Mouse (Mus musculus) monocyte, adult 5-6 weeks (primary cell): ENCODE data around the gene Fbxw4. TPM values are rescaled to one million over a fixed set of nuclear protein-coding genes. Genes with fewer than 3 reads are reported as not detected.
"Not testable (repeated sequence)": the region's sequence is repeated elsewhere in the genome, so short reads cannot be mapped to it uniquely, and the experiment has no call there.

ENCODE experiments used
- ATAC-seq: fragments of 153-309, 156-312 bp; replicated peaks from 2 replicates; pipeline ENCODE4 v1.8.0; 2017; ENCODE audit warnings: mild to moderate bottlenecking; ENCODE audit not compliant: low TSS enrichment, insufficient number of reproducible peaks, severe bottlenecking, poor library complexity, low FRiP score
- total RNA-seq: library from RNA; stranded (forward); fragments of 200-1000, 200-491, 200-594 nt; gene quantifications from 3 replicates; pipeline ENCODE4 v1.2.3, GENCODE M21; 2017

Gene Fbxw4
- total RNA-seq, 1 experiment from 2014 or later, result 15.2 TPM

DNA sequence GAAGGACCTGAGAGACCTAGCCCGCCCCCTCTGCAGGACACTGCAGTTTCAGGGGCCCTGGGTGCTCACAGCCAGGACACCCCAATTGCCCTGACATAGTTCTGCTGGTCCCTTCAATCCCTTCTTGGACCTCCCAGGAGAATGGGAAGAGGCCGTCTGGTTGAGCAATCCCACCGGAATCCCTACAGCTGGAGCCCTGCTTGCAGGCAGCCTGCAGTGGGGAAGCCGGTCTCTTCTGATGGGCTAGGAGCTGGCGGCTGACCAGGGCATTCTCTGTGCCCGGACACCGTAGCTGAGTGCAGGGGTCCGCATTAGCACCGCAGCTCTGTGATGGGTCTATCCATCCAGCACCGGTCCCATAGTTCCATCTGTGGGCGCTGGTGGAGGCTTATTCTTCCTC is 106.0 kb downstream of the Fbxw4 start:
- ATAC-seq, result no peak

DNA sequence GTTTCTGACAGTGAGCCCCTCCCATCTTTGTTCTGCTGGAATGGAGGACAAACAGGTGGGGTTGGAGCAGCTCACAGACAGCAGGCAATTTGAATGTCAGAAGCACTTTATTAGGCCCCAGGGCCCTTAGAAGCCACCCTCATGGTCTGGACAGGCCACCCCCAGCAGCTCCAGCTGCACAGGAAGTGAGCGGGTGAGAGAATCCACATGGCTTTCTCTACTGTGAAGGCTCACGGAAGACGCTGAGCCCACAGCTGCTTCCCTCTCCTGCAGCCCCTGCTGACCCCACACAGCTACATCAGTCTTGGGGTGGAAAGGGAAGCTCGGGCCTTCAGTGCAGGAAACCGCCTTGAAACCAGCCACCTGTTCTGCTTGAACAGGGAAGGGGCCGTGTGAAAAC is 107.9 kb downstream of the Fbxw4 start:
- ATAC-seq, result no peak

DNA sequence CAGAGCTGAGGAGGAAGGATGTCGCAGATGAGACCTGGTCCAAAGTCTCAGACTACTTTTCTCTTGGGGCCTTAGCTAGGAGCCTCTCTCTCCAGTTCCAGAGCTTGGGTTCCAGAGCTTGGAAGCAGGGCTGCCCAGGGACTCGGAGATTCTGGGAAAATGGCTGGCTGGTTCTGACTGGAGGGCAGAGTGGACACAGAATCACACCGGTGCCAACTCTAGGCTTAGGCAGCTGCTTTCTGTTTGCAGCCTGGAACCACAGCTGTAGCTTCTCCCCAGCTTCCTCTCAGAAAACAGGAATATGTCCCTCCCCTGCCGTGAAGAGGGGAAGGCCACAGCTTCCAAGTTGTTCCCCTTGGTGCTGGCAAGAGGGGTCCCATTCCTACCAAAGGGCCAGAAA is 110.2 kb downstream of the Fbxw4 start:
- no peak for ATAC-seq

DNA sequence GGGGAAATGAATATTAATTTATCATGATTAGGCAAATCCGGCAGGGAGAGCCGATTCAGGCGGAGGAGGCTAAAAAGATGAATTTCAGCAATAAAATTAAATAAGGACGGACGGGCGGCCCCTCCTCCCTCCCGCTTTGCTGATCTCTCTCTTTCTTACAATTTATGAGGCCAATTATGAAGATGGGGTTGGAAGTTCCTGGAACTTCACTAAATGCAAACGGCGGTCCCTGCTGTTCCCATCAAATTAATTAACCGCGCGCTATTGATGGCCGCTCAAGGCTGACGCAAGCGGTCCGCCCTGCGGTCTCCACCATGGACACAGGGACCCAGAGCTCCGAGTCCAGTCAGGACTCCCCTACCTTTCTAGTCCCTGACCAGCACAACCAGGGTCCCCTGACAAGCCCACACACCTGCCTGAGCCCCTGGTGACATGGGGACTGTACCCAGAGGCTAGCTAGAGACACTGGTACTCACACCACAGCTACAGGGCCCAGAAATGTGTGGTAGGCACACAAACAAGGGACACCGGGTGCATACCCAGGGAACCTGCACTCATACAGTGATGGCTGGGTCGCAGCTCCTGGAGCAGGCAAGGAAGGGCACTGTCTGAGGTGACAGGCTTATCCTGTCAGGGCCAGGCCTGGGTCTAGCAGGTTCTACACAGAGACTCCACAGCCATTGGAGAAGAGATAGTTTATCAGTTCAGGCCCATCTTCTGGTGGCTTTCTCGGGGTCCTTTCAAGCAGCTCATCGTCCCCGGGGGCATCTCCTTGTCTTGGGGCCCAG is 110.8 kb downstream of the Fbxw4 start:
- ATAC-seq, result no peak

DNA sequence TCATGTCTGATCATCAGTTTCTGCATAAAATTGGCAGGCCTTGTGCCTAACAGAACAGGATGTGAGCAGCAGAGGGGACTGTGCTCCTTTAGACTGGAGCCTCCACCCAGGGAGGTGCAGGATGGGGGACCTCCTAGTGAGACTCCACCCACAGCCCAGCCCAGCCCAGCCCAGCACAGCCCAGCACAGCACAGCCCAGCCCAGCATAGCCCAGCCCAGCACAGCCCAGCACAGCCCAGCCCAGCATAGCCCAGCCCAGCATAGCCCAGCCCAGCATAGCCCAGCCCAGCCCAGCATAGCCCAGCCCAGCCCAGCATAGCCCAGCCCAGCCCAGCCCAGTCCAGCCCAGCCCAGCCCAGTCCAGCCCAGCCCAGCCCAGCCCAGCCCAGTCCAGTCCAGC is 111.9 kb downstream of the Fbxw4 start:
- ATAC-seq, result not testable (repeated sequence)

DNA sequence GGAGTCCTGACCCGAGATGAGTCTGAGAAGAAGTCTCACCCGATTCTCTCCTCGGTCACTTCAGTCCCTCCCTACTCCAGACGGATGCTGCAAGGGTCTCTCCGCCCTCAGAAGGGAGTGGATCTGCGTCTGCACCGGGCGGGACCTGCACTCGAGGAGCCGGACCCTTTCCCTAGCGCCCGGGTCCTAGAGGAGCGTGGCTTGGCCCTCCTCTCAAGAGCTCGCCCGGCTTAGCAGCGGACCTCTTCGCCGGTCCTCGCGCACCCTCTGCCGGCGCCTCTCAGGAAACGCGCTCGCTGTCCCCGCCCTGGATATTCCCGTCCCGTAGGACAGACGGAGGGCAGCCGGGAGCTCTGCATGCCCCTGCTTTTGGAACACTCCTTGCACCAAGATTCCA is 115.2 kb downstream of the Fbxw4 start:
- ATAC-seq, result peak; percentile 56

DNA sequence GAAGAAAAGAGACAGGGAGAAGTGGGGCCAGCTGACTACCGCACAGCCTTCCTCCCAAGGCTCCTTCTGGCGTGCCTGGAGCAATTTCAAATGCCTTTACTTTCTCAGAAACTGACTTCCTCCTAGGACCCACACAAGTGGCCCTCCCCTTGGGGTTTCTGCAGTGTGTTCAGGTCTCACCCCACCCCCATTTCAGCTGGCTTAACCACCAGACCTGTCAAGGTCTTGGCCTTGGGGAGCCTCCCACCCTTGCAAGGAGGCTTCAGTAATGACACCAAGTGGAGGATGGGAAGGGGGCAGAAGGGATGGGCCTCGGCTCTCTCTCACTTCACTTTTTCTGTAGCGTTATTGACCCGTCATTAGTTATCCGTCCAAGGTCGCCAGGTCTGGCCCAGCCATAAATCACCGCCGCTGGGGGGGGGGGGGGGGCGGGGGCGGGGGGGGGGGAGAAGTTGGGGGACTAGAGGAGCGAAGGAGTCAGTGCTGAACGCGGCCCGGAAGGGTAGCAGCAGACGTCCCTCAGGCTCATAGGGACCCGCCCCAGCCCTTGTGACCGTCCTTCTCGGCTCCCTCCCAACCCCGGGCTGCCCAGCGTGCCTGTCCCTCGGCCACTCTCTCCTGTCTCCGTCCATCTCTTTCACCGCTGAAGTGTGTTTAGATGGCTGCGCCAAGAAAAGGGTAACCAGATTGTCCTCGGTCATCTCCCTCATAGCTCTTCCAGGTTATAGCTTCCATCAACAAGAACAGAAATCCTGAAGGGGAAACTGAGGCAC is 115.8 kb downstream of the Fbxw4 start:
- peak; percentile 77 for ATAC-seq

DNA sequence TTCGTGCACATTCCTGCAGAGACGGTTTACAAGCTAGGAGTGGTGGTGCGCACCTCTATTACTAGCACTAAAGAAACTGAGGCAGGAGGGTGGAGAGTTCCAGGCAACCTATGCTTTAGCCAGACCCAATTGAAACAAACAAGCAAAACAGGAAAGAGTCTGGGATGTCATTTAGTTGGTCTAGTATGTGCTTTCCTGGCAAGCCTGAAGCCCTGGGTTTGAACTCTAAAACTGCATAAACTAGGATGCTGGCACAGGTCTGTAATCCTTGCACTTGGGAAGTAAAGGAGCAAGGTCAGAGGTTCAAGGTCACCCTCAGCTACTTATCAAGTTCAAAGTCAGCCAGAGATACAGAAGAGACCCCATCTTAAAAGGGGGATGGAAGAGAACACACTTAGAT is 118.1 kb downstream of the Fbxw4 start:
- ATAC-seq, result no peak

DNA sequence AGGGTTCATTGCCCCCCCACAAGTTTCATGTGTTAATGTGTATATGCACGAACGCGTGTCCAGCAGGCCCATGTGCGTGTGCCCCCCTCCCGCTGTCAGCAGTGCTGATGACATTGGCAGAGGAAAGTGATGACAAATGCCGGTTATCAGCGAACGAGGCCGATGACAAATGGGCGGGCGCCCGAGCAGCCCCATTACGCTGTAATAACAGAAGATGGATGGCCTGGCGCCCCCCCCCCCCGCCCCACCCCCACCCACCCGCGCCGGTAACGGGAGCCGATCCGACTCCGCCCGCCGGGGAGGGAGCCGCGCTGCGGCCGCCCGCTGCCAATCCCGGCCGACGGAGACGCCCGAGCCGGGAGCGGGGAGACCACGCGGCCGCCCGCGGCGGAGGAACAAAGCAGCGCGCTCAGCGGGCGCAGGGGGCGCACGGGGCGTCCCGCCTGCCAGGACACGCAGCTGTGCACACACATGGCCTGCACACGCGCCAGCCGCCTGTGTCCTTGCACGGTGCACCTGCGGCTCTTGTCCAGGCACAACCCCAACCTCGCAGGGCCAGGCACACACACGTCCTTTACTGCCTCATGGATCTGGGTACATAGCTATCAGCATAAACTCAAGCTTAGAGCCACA is 118.6 kb downstream of the Fbxw4 start:
- ATAC-seq, result no peak

DNA sequence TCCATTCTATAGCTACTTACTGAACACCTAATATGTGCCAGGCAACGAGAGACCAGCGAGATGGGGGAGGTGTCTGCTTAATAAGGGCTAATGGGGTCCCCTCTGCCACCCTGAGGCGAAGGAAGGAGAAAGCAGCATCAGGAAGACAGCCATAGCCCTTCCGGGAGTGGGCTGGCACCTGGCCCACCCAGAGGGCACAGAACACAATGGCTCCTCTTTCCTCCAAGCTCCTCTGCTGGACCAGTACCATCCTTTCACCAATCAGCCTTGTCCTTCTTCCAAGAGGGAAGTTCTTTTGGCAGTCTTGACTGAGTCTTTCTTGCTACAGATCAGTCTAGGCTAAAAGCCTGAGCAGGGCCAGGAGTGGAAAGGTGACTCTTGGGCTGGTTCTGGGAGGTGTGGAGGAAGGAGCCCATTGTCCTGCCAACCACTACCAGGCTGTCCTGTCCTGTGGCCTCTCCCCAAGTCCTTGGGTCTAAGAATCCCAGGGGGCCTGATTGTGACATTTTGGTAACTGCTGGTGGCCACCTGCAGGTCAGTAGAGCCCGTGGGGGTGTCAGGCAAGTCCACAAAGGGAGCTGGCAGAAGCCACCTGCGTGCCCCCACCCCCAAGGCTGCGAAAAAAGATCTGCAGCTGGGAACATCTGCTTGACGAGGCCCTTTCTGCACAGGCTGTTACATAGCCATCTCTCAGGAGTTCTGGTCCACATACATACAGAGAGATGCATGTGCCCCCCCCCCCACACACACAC is 119.3 kb downstream of the Fbxw4 start:
- ATAC-seq, result no peak

DNA sequence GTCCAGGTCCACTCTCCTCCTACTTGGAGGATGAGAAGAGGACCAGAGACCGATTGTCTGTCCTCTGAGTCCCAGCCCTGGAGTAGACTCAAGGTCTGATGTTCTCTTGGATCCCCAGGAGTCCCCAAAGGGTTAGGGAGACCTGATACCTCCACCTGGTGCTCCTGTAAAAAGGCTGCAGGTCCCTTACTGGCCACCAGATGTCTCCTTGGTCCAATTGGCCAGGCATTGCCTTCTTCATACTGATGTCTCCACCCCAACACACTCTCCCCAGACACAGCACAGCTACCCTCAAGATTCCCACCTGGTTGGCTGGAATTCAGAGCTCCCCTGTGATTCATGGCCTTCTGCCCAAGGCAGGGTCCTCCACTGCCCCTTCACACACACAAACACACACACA is 122.6 kb downstream of the Fbxw4 start:
- peak; percentile 67 for ATAC-seq

DNA sequence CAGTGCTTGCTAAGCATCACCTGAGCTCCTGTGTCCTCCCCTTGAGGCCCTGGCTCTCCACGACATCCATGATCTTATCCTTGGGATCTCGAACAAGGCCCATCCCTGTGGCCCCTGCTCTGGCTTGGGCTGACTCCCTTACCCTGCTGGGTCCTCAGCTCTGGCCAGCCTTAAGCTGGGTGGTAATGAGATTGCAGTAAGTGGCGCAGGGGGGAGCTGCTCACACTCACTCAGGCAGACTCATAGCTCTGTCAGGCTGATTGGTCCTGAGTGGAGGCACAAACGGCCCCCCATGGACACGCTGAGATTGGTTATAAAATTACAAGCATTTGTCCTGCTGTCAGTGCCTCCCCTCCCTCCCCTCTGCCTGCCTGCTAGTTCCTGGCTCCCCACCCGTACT is 124.2 kb downstream of the Fbxw4 start:
- ATAC-seq, result no peak

DNA sequence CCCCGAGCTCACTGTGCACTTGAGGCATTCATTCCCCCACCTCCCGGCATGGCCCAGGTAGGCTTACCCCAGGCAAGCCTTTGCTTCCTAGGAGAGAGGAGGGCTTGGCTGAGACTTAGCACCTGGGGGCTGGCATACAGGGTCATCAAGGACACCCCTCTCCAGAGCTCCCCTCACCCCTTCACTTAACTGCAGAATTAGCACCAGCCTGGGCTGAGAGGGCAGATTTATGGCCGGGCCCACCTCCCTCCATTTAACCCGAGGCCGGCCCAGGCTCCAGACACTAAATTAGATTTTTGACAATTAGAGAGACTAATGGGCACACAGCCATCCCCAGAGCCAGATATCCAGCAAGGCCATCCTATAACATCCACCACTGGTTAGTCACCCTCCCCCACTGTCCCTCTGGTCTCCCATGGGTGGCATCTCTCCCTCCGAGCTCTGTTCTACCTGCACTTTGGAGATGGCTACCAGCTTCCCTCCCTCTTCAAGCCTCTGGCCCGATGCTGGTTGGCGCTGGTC is 124.8 kb downstream of the Fbxw4 start:
- no peak for ATAC-seq

DNA sequence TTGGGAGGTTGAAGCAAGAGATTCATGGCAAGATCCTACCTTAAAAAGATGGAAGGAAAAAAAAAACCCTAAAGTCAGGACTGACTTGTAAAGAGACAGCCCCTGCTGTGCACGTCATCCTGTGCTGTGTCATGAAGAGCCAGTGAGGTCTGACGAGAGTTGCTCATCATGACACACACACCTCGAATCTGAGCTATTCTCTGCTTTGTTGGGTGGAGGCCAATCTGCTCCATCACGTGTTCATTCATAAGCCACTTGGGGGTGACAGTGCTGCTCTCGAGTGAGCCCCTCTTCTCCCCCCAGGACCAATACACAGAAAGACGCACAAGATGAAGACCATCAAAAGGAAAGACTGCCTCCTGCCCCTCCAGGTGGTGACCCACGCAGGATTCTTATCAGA is 126.5 kb downstream of the Fbxw4 start:
- no peak for ATAC-seq

DNA sequence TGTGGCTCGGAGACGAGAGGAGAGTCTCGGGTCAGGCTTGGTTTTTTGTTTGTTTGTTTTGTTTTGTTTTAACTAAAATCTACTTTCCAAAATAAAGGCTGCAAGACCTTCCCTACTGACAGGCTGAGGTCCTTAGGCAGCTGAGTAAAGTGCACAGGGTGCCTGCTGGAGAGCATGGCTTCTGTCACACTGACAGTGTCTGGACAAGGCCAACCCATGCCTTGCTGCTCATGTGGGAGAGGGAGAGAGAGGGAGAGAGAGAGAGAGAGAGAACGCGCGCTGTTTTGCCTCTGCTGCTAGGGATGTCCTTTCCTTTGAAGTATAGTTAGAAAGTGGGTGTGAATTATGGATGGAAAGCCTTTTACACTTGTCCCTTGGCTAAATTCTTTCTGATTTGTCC is 128.6 kb downstream of the Fbxw4 start:
- ATAC-seq, result no peak

DNA sequence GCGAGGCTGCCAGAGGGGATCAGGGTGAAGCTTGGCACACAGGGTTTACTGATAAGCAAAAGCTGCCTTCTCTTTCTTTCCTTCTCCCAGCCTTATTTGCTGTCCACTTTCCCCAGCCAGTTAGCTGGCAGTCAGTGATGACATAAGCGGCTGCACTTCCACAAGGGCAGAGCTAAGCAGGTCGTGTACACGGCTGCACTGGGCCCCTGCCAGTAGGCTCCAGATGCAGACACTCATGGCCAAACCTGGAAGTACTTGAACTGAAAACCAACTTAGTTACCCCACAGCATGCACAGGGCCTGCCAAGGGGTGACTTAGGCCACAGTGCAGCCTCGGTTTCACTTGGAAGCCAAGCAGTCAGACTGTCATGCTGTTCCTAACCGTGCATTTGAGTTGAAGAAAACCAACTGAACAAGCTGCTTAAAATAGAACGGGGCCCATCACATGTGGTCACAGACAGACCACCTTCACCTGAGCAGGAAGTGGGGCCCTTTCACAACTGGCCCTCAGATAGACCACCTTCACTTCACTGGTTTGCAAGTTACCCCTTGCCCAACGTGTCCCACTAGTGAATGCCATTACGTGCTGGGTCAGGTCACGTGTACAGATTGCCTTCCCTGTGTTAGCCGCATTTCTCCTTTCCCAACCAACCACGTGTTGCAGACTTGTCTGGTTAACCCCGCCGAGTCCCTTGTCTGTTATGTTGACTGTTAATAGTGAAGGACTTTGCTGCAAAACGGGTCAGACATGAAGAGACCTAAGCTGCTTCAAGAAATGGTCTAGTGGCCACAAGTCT is 129.7 kb downstream of the Fbxw4 start:
- ATAC-seq, result 0 out of 2 replicates have a peak, but pooled peaks have one; percentile 25

DNA sequence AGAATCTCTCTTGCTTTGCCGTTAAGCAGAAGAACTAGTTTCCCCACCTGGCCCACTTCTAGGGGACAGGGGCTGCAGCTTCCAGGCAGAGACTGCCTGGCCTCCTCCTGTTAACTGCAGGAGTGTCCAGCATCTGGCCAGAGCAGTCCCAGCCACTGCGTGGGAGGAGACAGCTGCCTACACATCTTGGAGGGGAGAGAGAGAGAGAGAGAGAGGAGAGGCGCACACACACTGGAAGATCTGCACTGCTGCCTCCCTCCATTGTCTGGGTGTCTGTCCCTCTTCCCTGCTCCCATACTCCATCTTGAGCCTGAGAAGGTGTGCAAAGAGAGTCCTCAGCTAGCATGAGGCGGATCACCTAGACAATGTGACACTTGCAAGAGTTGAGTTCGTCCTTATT is 130.8 kb downstream of the Fbxw4 start:
- ATAC-seq, result 0 out of 2 replicates have a peak, but pooled peaks have one; percentile 16
